Mouse (Mus musculus) bone marrow, adult 2 months (tissue): ENCODE measurements around the gene Fbxw8.

Experiments
- CTCF ChIP-seq: fragments of 200-500 bp; IDR thresholded peaks from 2 replicates; pipeline ENCODE4 v1.5.1; 2011; ENCODE audit warnings: low read length, control low read depth; ENCODE audit not compliant: control insufficient read depth, insufficient read depth
- POLR2A ChIP-seq: fragments of 200-500 bp; IDR thresholded peaks from 2 replicates; pipeline ENCODE4 v1.6.1; 2011; ENCODE audit warnings: low read depth, mild to moderate bottlenecking, control low read depth, low read length, borderline replicate concordance; ENCODE audit not compliant: control insufficient read depth

DNA sequence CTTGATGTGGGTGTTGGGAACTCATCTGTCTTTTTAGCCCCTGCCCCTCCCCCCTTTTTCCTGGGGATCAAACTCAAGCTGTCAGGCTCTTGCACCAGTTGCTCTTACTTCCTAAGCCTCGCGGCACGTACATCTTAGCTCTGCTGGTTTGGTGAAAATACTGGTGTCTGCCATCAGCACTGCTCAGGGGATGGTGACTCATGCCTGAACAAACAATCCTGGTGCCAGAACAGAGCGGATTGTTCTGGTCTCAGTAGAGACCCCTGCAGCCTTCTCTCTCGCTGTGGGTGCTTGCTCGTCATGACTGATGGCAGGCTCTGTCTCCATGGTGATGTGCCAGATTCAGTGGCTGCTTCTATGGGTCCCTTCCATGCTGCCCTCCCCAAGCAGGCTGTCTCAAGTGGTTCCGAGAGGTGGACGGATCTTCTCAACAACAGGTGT, 92.1 kb downstream of the Fbxw8 start:
- TF ChIP-seq POLR2A (no peak), CTCF (no peak)
